Mouse (Mus musculus) cortical plate, adult 2 months (tissue): ENCODE measurements around the gene Tmub2.

Experiments
- CTCF ChIP-seq: fragments of 200-500 bp; IDR thresholded peaks from 2 replicates; pipeline ENCODE4 v1.5.1; 2011; ENCODE audit warnings: mild to moderate bottlenecking, control low read depth, low read length; ENCODE audit not compliant: insufficient read depth; ENCODE audit errors: extremely low read depth
- POLR2A ChIP-seq: fragments of 200-500 bp; IDR thresholded peaks from 2 replicates; pipeline ENCODE4 v1.6.1; 2011; ENCODE audit warnings: mild to moderate bottlenecking, low read length, control low read depth; ENCODE audit not compliant: insufficient read depth; ENCODE audit errors: extremely low read depth

- TF ChIP-seq POLR2A (no peak), CTCF (no peak)
These were observed 44.1 kb upstream of the Tmub2 start for GRCm38 (mm10) chr11:102240636-102241035.
